Mouse (Mus musculus) layer of hippocampus, adult 18-20 months (tissue): ENCODE data around the gene Hepacam. TPM values are rescaled to one million over a fixed set of nuclear protein-coding genes. Genes with fewer than 3 reads are reported as not detected.

Experiments
- DNase-seq, 2 experiments: peaks; one replicate each; pipeline ENCODE4 v3.0.0; 2022; ENCODE audit warnings: low spot score in 2 of 2
- long read RNA-seq: library from polyadenylated mRNA; stranded (forward); transcript quantifications from one replicate; pipeline ENCODE4 v2.0.0, GENCODE M21; 2021
- total RNA-seq, 2 experiments: library from RNA; stranded (reverse); gene quantifications; 2 replicates each; pipeline ENCODE4 v1.2.3; 2021

The Hepacam gene
- total RNA-seq = 10 to 100 TPM; 64.9 to 66.6 TPM
- long read RNA-seq, transcript Hepacam-201 (7 exons, 3,347 nt) = major isoform, 73 of 96 reads
- long read RNA-seq, partial matches to known transcripts = 6 of 96 reads
- long read RNA-seq, other reads (novel, unspliced or antisense) = 17 of 96 reads

- peak; percentile 46 to 79 for DNase-seq
Observed at GRCm38 (mm10) chr9:37367301-37368080, at the start of gene Hepacam. Gene Hepacam, plus strand, starts transcription at chr9:37367351.

- DNase-seq = peak in 1 of 2 experiments; percentile 17
Observed at GRCm38 (mm10) chr9:37329456-37329855, 37.7 kb upstream of the Hepacam start.

GRCm38 (mm10) chr9:37345406-37345805, 21.7 kb upstream of the Hepacam start:
- no peak for DNase-seq

- no peak for DNase-seq
Observed at GRCm38 (mm10) chr9:37347184-37347987, 19.8 kb upstream of the Hepacam start.

- peak; percentile 96 to 98 for DNase-seq
Observed at GRCm38 (mm10) chr9:37347988-37348642, 19.0 kb upstream of the Hepacam start, which contains the start of gene Ccdc15. Gene Ccdc15, minus strand, starts transcription at chr9:37348432.

GRCm38 (mm10) chr9:37349050-37349449, 18.1 kb upstream of the Hepacam start:
- no peak for DNase-seq

- DNase-seq = no peak
Observed at GRCm38 (mm10) chr9:37351266-37351665, 15.9 kb upstream of the Hepacam start.

GRCm38 (mm10) chr9:37354485-37354884, 12.7 kb upstream of the Hepacam start:
- DNase-seq = no peak

GRCm38 (mm10) chr9:37358713-37359330, 8.3 kb upstream of the Hepacam start:
- DNase-seq = peak in 1 of 2 experiments; percentile 72

- peak; percentile 78 to 89 for DNase-seq
Observed at GRCm38 (mm10) chr9:37359331-37360220, 7.6 kb upstream of the Hepacam start.

- no peak for DNase-seq
Observed at GRCm38 (mm10) chr9:37362084-37362483, 5.1 kb upstream of the Hepacam start.

- no peak for DNase-seq
Observed at GRCm38 (mm10) chr9:37362881-37363280, 4.3 kb upstream of the Hepacam start.

GRCm38 (mm10) chr9:37363551-37363950, 3.6 kb upstream of the Hepacam start:
- no peak for DNase-seq

GRCm38 (mm10) chr9:37364392-37364791, 2.8 kb upstream of the Hepacam start:
- DNase-seq = peak in 1 of 2 experiments; percentile 34

- no peak for DNase-seq
Observed at GRCm38 (mm10) chr9:37365706-37366105, 1.4 kb upstream of the Hepacam start.

- no peak for DNase-seq
Observed at GRCm38 (mm10) chr9:37368081-37368830, 1.1 kb downstream of the Hepacam start.

GRCm38 (mm10) chr9:37368860-37369259, 1.7 kb downstream of the Hepacam start:
- DNase-seq = no peak

GRCm38 (mm10) chr9:37371232-37371801, 4.2 kb downstream of the Hepacam start:
- no peak for DNase-seq

GRCm38 (mm10) chr9:37375718-37376117, 8.6 kb downstream of the Hepacam start:
- DNase-seq = no peak
